ENCODE assay signal across 8 mouse cellular contexts in the genomic region with DNA sequence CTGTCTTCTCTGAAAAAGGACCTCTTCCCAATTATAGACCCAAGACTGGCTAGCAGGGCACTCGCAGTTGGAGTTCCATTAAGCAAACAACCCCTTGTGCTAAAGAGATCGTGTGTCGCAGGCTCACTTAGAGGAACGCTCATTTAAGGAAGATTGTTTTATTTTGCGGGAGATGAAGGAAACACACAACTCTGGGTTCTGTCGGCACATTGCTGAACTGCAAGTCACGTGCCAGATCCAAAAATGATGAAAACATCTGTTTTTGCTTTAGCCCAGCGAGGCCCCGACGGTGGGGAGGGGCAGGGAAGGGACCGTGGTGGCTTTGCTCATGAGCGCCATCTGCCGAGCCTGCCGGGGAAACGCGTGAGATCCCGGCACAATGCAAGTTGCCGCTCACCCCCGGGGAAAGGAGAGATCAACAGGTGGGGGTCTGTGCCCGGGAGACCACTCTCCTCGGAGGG.
DNase-seq lines count a peak whose midpoint lies in the region; ATAC-seq lines count a peak whose summit lies in the region.

No protein-coding gene starts in this region.

- ATAC-seq in intestine, embryonic 15.5 days = peak; percentile 88

- peak; percentile 88 to 97 for DNase-seq in adrenal gland, adult (ENCODE audit: inconsistent age in 2 of 2, low spot score in 1 of 2)
- DNase-seq in embryo, embryonic 10 days (ENCODE audit: low spot score) = peak; percentile 95
- peak; percentile 88 to 89 for DNase-seq in gastrocnemius, postnatal 36 days
- peak; percentile 91 for DNase-seq in left cerebral cortex, postnatal 25 days (ENCODE audit: low spot score in 2 of 2)
- peak; percentile 95 for DNase-seq in mesoderm, embryonic 11.5 days (ENCODE audit: low read depth, low spot score)
- peak; percentile 79 to 81 for DNase-seq in right cerebral cortex, postnatal 36 days (ENCODE audit: low spot score in 2 of 2)
- peak; percentile 87 to 91 for DNase-seq in urinary bladder, postnatal 4 days (ENCODE audit: low spot score in 2 of 2)

- intact Hi-C loops in gastrocnemius, postnatal 36 days (cut with DNase I) = loop anchor here (2.0 to 10.0 kb wide), 3 partner anchors 369 to 576 kb away; no protein-coding TSS in a partner anchor
- intact Hi-C loops in left cerebral cortex, postnatal 25 days (cut with DNase I) = loop anchor here (1.0 to 5.0 kb wide), 6 partner anchors 216 to 723 kb away; no protein-coding TSS in a partner anchor

- H3K36me3 ChIP-seq in intestine, embryonic 15.5 days = no peaks in the 10 kb centered on the region

- peaks cover 22% of the 10 kb centered on the region for H3K4me1 ChIP-seq in intestine, embryonic 15.5 days (replicated peaks)

- H3K27ac ChIP-seq in intestine, embryonic 15.5 days = peak overlapping the region; percentile 91

- H3K9ac ChIP-seq in intestine, embryonic 15.5 days = peak overlapping the region; percentile 59

- H3K27me3 ChIP-seq in intestine, embryonic 15.5 days (replicated peaks) = no peaks in the 10 kb centered on the region

- H3K4me3 ChIP-seq in intestine, embryonic 15.5 days (replicated peaks) = peak overlapping the region; percentile 42

- H3K4me2 ChIP-seq in intestine, embryonic 15.5 days (replicated peaks) = peak overlapping the region; percentile 87

- no peaks in the 10 kb centered on the region for H3K9me3 ChIP-seq in intestine, embryonic 15.5 days

- WGBS in intestine, embryonic 15.5 days = 0% methylated on average over 21 of the region's 21 CpGs

Comparison
In these comparisons a context has a peak if more than half of its experiments do, and no peak if none do; other contexts are left out.
1. Peak in every context shown above with its lines: DNase-seq, ATAC-seq, H3K4me3 ChIP-seq and H3K27ac ChIP-seq.